Mouse (Mus musculus) common myeloid progenitor, adult 5-6 weeks (primary cell): ENCODE data around the gene Nos3. TPM values are rescaled to one million over a fixed set of nuclear protein-coding genes. Genes with fewer than 3 reads are reported as not detected.

Experiments
- ATAC-seq: replicated peaks from 2 replicates; pipeline ENCODE4 v1.8.0; 2016; ENCODE audit warnings: low read depth, mild to moderate bottlenecking, moderate TSS enrichment, inconsistent platforms; ENCODE audit not compliant: poor library complexity, severe bottlenecking
- total RNA-seq: library from RNA; stranded (forward); fragments of 200-1000, 187-1606 nt; gene quantifications from 2 replicates; pipeline ENCODE4 v1.2.3, GENCODE M21; 2017

Gene Nos3
- total RNA-seq, 1 experiment from 2014 or later: 0.05 TPM

- no peak for ATAC-seq
These were observed 21.2 kb upstream of the Nos3 start for GRCm38 (mm10) chr5:24343379-24343778.

GRCm38 (mm10) chr5:24343977-24344436, 20.6 kb upstream of the Nos3 start:
- peak; percentile 50 for ATAC-seq

- ATAC-seq: peak; percentile 2; the same call in 1 of the 2 replicates
These were observed 20.0 kb upstream of the Nos3 start for GRCm38 (mm10) chr5:24344477-24345051.

- no peak for ATAC-seq
These were observed 18.3 kb upstream of the Nos3 start for GRCm38 (mm10) chr5:24346313-24346712.

- no peak for ATAC-seq
These were observed 17.3 kb upstream of the Nos3 start for GRCm38 (mm10) chr5:24347186-24347875.

GRCm38 (mm10) chr5:24348128-24348527, 16.5 kb upstream of the Nos3 start:
- ATAC-seq: peak; percentile 78

GRCm38 (mm10) chr5:24348546-24348945, 16.1 kb upstream of the Nos3 start:
- ATAC-seq: no peak

GRCm38 (mm10) chr5:24350073-24350472, 14.5 kb upstream of the Nos3 start:
- ATAC-seq: no peak

GRCm38 (mm10) chr5:24350531-24351250, 13.9 kb upstream of the Nos3 start:
- no peak for ATAC-seq

GRCm38 (mm10) chr5:24351278-24351677, 13.3 kb upstream of the Nos3 start, which contains the start of gene Kcnh2:
Gene Kcnh2, minus strand, starts transcription at chr5:24351604.
- no peak for ATAC-seq

GRCm38 (mm10) chr5:24351701-24352171, 12.9 kb upstream of the Nos3 start:
- ATAC-seq: peak; percentile 57

- ATAC-seq: no peak
These were observed 12.3 kb upstream of the Nos3 start for GRCm38 (mm10) chr5:24352251-24352859.

- ATAC-seq: no peak
These were observed 11.3 kb upstream of the Nos3 start for GRCm38 (mm10) chr5:24353327-24353726.

- no peak for ATAC-seq
These were observed 7.8 kb upstream of the Nos3 start for GRCm38 (mm10) chr5:24356764-24357163.

GRCm38 (mm10) chr5:24357461-24357860, 7.1 kb upstream of the Nos3 start:
- ATAC-seq: peak; percentile 91

- peak; percentile 77 for ATAC-seq
These were observed 3.7 kb upstream of the Nos3 start for GRCm38 (mm10) chr5:24360792-24361454.

GRCm38 (mm10) chr5:24363467-24363866, 1.1 kb upstream of the Nos3 start:
- no peak for ATAC-seq

- ATAC-seq: no peak
These were observed 549 bp upstream of the Nos3 start for GRCm38 (mm10) chr5:24364061-24364460.

- no peak for ATAC-seq
These were observed 353 bp downstream of the Nos3 start for GRCm38 (mm10) chr5:24364963-24365362.

GRCm38 (mm10) chr5:24365528-24365927, 918 bp downstream of the Nos3 start:
- ATAC-seq: peak; percentile 80
